Mouse (Mus musculus) frontal cortex, postnatal 25 days (tissue): ENCODE measurements at regions not wholly inside any gene's neighbourhood (a gene's known extent, or its start where the extent isn't known, plus 50 kb on each side); places are given as distances from the start of the nearest gene placed in this dataset.
"Not testable (repeated sequence)": the region's sequence is repeated elsewhere in the genome, so short reads cannot be mapped to it uniquely, and the experiment has no call there.

ENCODE experiments used
- DNase-seq, 2 experiments: peaks; one replicate each; pipeline ENCODE4 v3.0.0; 2022; ENCODE audit warnings: low spot score in 2 of 2

- peak; percentile 1 to 3 for DNase-seq
Observed at GRCm38 (mm10) chr12:17992572-17992971, 301.9 kb downstream of the Hpcal1 start.

GRCm38 (mm10) chr12:17993368-17993767, 302.7 kb downstream of the Hpcal1 start:
- not testable (repeated sequence) for DNase-seq
